Mouse (Mus musculus): Measurements from ENCODE around the gene Trabd2b.

GRCm38 (mm10) chr4:114438764-114439163, 32.2 kb downstream of the Trabd2b start:
- peak; percentile 35 for TF ChIP-seq CTCF (IDR thresholded peaks at IDR 0.05)
- no peak for TF ChIP-seq POLR2A (IDR thresholded peaks at IDR 0.05; ENCODE audit: insufficient read depth, low read depth, low read length)

All from heart, adult 2 months (tissue).